Mouse (Mus musculus) spleen, adult 2 months (tissue): ENCODE measurements around the gene Kbtbd8.

Experiments used
- CTCF ChIP-seq: fragments of 200-500 bp; IDR thresholded peaks from 2 replicates; pipeline ENCODE4 v1.5.1; 2011; ENCODE audit warnings: mild to moderate bottlenecking, inconsistent platforms; ENCODE audit not compliant: insufficient read depth, insufficient read length, insufficient replicate concordance; ENCODE audit errors: extremely low read depth
- POLR2A ChIP-seq: fragments of 200-500 bp; IDR thresholded peaks from 2 replicates; pipeline ENCODE4 v1.6.1; 2011; ENCODE audit warnings: low read depth, low read length, inconsistent platforms

- TF ChIP-seq CTCF (no peak), POLR2A (no peak)
These were observed 5.0 kb upstream of the Kbtbd8 start for GRCm38 (mm10) chr6:95112015-95112414.
